Comparison of ENCODE assay signal across 13 mouse cellular contexts in genomic region chr9:58228777-58229466, GRCm38 (mm10). TPM values are rescaled to one million over a fixed set of nuclear protein-coding genes. Genes with fewer than 3 reads are reported as not detected.
"Had no signal": no experiment of that assay in that cellular context is flagged by ENCODE, and none has a peak within 500 bp of the region (broad histone marks: within the 10 kb centered on the region; RNA-seq: fewer than 3 reads in every experiment).

No protein-coding gene starts in this region.

- H3K27me3 ChIP-seq: limb, embryonic 15.5 days; liver, embryonic 13.5 days; midbrain, embryonic 13.5 days; neural tube, embryonic 15.5 days had no signal

- H3K27ac ChIP-seq: hindbrain, embryonic 14.5 days; limb, embryonic 15.5 days; liver, embryonic 13.5 days; midbrain, embryonic 13.5 days; neural tube, embryonic 15.5 days had no signal

- DNase-seq: layer of hippocampus, adult 9-11 months; layer of hippocampus, postnatal 36 days; liver, embryonic 13.5 days; liver, postnatal 0 days; right cerebral cortex, adult 18-20 months; right cerebral cortex, postnatal 25 days; thymus, postnatal 4 days had no signal

- ATAC-seq: liver, postnatal 0 days; midbrain, embryonic 13.5 days had no signal

- H3K4me3 ChIP-seq: limb, embryonic 15.5 days; liver, embryonic 13.5 days; midbrain, embryonic 13.5 days; myocyte; neural tube, embryonic 15.5 days had no signal

- H3K9ac ChIP-seq: hindbrain, embryonic 14.5 days; limb, embryonic 15.5 days; liver, embryonic 13.5 days; liver, postnatal 0 days; midbrain, embryonic 13.5 days; neural tube, embryonic 15.5 days had no signal

- H3K4me2 ChIP-seq: hindbrain, embryonic 14.5 days; limb, embryonic 15.5 days; liver, embryonic 13.5 days; midbrain, embryonic 13.5 days; neural tube, embryonic 15.5 days had no signal

- H3K9me3 ChIP-seq: limb, embryonic 15.5 days; liver, embryonic 13.5 days; midbrain, embryonic 13.5 days; neural tube, embryonic 15.5 days had no signal

- H3K4me1 ChIP-seq: midbrain, embryonic 13.5 days; neural tube, embryonic 15.5 days had no signal

RNA-seq across cellular contexts. Expression of gene Islr2, which starts 24.8 kb away (rescaled TPM):
- polyA plus RNA-seq: liver, postnatal 0 days had no signal

RNA-seq across cellular contexts. Expression of gene Islr, which starts 24.8 kb away (rescaled TPM):
- total RNA-seq: megakaryocyte-erythroid progenitor cell, adult 5-6 weeks had no signal
